Mouse (Mus musculus): ENCODE data around the gene Cdc25b.

The Cdc25b gene

DNA sequence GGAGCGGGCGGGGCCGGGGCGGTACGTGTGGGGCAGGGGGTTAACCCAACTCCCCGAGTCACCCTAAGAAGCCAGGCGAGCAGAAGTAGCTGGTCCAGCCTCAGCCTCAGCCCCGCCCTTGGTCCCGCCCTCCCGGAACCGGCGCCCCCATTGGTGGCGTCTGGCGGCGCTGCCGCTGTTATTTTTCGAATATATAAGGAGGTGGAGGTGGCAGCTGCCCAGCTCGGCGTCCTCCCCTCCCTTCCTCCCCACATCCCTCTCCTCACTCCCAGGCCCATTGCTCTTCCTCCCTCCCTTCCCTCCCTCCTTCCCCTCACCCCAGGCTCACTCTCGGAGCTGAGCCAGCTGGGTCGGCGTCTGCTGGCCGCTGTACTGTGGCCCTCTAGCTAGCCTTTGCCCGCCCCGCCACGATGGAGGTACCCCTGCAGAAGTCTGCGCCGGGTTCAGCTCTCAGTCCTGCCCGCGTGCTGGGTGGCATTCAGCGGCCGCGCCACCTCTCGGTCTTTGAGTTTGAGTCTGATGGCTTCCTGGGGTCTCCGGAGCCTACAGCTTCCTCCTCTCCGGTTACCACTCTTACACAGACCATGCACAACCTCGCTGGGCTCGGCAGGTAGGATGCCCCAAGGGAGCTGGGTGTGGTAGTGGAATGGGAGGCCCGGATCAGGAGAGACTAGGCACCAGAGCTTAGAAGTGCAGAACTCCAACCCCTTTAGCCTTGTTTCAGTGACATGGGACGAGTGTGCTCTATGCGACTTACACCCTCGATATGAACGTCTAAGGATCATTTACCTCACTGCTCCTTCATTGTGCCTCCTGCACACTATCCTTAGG, at the start of gene Cdc25b, which contains the start of gene Spef1:
TSS of gene Cdc25b (plus strand) at position 179 of the 831 bp plus-strand sequence.
TSS of gene Spef1 (minus strand) at position 512 of the 831 bp plus-strand sequence.
- DNase-seq = peak; percentile 81 to 87

DNA sequence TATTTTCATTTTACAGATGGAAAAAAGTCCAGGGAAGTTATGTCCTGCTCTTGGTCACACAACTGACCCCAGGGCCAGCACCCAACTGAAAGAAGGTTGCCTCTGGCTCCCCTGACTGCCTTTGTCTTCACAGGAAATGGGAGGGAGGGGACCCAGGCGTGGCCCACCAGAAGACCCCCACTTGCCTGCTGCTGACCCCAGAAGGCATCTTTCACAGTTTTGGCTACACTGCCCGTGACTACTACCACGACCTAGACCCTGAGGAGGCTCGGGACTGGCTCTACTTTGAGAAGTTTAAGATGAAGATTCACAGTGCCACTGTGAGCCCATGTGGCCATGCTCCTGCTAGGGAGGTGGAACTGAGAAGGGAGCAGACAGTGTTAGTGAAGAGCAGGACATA, 48.5 kb upstream of the Cdc25b start:
- no peak for DNase-seq

DNA sequence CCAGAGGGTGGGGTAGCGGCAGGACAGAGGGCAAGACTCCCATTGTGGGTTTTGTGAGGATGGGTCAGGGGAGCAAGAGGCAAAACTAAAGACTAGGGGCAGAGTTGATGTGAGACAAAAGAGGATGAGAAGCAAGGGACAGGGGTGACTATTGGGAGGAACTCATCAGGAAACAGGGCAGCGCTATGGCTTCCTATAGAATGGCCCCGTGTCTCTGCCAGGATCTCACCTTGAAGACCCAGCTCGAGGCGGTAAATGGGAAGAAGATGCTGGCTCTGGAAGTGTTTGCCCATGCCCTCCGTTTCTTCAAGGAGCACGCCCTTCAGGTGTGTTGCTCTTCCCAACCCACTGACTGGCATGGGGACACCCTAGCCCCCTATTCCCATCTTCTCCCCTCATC, 48.0 kb upstream of the Cdc25b start:
- no peak for DNase-seq

- DNase-seq = no peak
Measured at GRCm38 (mm10) chr2:131139287-131139686, 47.5 kb upstream of the Cdc25b start.

- no peak for DNase-seq
Measured at GRCm38 (mm10) chr2:131139886-131140532, 46.7 kb upstream of the Cdc25b start.

DNA sequence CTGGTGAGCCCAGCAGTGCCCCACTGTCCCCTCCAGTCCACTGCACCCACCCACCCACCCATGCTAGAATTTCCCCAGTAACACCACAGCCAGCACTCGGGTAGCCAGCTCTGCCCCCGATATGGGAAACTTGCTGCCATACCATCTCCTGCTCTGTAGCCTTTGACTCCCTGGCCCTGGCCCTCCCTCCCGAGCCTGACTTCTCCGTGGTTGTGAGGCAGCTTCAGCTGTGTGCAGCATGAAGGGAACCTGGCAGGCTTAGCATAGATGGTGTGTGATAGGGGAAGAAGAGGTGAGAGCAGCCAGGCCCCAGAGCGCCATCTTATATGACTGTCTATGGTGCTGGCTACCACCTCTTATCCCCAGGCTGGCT, 46.2 kb upstream of the Cdc25b start:
- DNase-seq = no peak

- DNase-seq = no peak
Measured at GRCm38 (mm10) chr2:131141336-131141986, 45.3 kb upstream of the Cdc25b start.

DNA sequence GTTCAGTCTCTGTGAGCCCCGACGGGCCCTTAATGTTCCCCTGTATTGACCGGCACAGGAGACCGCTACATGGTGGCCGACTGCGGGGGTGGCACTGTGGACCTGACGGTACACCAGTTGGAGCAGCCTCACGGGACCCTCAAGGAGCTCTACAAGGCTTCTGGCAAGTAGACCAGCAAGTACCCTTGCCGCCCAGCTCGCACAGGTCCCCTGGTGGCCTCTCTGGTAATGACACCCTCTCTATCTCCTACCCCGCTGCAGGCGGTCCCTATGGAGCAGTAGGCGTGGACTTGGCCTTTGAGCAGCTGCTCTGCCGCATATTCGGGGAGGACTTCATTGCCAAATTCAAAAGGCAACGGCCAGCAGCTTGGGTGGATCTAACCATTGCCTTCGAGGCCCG, 44.2 kb upstream of the Cdc25b start:
- DNase-seq = peak; percentile 21 to 50

GRCm38 (mm10) chr2:131143007-131143780, 43.6 kb upstream of the Cdc25b start:
- no peak for DNase-seq

GRCm38 (mm10) chr2:131145121-131145520, 41.6 kb upstream of the Cdc25b start:
- no peak for DNase-seq

DNA sequence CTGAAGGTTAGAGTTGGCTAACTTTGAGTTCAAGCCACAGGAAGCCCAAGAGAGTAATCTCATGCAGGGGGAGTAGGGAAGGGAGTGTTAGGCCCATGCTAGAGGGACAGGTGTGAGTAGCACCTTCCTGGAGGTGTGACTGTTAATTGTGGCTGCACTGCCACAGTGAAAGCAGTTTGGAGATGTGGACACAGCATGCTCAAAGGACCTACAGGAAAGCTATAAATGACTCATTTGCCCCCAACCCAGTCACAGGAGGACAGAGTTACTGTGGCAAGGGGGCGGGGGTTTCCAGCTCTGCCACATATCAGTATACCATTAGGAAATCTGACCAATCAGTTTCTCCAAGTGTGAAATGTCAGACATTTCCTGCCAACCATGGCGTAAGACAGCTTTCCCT, 41.2 kb upstream of the Cdc25b start:
- no peak for DNase-seq

DNA sequence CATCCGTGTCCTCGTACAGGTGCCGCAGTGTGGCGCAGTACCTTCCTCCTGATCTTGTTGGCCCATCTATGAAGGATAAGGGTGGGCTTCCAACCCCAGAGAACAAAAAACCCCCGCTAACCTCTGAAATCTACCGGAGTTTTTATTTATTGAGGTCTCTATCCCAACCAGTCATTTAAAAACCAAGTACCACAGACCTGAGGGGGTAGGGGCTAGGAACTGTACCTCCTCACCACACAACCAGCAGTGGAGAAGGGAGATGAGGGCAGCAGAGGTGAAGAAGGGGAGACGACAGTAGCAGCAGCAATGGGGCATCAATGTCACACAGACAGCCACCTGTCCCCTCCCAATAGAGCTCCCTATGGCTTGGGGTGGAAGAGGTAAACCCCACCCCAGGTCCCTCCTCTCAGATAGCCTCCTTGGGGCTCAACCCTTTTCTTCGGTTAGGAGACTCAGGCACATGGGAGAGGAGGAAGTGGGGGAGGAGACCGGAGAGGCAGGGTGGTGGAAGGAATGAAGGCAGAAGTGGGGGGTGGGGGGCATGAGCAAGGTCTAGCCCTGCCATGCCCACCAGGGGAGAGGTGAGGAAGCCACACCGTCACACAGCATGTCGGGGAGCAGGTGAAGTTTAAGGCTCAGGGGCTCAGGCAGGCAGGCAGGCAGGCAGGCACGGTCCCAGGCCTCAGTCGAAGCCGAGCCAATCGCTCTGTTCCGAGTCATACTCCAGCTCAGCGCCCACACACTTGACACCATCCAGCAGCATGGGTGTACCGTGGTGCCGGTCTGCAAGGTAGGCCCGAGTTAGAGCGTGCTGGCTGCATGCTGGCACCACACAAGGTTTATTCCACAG, 40.3 kb upstream of the Cdc25b start:
- no peak for DNase-seq

GRCm38 (mm10) chr2:131147043-131147365, 39.7 kb upstream of the Cdc25b start:
- no peak for DNase-seq

- no peak for DNase-seq
Measured at GRCm38 (mm10) chr2:131148353-131149253, 38.1 kb upstream of the Cdc25b start.

DNA sequence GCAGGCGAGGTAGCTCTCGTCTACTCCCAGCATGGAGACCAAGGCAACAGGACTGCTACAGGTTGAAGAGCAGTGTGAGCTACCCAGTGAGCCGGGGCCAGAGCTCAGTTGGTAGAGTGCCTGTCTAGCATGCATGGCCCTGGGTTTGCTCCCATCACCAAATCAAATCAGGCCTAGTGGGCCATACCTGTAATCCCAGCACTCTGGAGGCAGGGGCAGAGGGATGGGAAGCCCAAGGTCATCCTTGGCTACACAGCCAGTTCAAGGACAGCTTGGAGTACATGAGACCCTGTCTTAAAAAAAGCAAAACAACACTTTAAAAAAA, 37.5 kb upstream of the Cdc25b start:
- DNase-seq = no peak

DNA sequence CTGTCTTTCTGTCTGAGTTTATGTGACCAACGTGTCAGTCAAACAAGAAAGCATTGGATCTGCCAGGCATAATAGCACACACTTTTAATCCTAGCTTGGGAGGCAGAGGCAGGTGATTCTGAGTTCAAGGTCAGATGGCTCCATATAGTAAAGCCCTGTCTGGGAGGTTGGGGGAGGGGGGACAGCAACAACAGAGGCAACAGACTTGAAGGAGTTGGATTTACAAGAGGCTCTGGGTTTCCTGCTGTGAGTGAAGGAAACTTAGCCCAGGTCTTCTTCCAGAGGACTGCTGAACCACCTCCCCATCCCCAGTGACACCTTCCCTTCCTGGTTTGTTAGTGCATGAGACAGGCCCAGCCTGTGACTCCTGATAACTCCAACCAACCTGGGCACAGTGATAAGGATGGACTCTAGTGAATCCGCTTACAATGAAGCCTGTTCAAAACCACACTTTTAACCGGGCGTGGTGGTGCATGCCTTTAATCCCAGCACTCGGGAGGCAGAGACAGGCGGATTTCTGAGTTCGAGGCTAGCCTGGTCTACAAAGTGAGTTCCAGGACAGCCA, 34.5 kb upstream of the Cdc25b start:
- no peak for DNase-seq

- DNase-seq = no peak
Measured at GRCm38 (mm10) chr2:131154036-131154435, 32.7 kb upstream of the Cdc25b start.

- DNase-seq = no peak
Measured at GRCm38 (mm10) chr2:131156987-131157386, 29.8 kb upstream of the Cdc25b start.

GRCm38 (mm10) chr2:131159491-131159910, 27.2 kb upstream of the Cdc25b start:
- no peak for DNase-seq

DNA sequence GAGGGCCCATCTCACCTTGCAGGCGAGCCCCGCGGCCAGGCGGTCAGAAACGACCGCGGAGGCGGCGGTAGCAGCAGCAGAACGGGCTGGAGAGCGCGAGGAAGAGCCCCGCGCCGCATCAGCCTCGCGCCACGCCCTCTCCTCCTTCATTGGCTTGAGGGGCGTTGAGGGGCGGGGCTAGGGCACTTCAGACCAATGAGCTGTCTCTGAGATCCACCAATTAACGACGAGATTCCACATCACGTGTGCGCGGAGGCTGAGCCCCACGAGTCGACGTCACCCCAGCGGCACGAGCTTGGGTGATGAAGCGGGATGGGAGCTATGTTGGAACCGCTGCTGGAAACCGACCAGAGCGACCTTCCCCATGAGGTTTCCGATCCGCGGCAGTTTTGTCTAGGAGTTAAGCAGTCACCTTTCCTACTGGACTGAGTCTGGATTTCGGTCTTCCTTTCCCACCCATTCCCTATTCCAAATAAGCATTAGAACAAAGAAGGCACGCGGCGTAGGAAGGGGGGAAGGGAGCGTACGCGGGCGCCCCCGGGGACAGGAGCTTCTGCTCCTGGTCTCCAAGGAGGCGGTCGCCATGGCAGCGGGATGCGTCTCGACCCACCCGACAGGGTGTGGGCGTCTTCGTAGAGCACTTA, 26.7 kb upstream of the Cdc25b start, which contains the start of gene 1700037H04Rik:
TSS of gene 1700037H04Rik (minus strand) at position 144 of the 644 bp plus-strand sequence.
- DNase-seq = peak; percentile 92 to 94
